Mouse (Mus musculus): ENCODE results near the gene Gm49387.

- TF ChIP-seq POLR2A (IDR thresholded peaks at IDR 0.05; ENCODE audit: low read depth, low read length) (0 out of 2 replicates have a peak, but pooled peaks have one; percentile 16), CTCF (IDR thresholded peaks at IDR 0.05; ENCODE audit: borderline replicate concordance, insufficient read depth, low read length) (no peak)
Measured at GRCm38 (mm10) chr14:31659501-31660181, 19.0 kb upstream of the Gm49387 start.
